Mouse (Mus musculus): ENCODE data around the gene Lims1.

Gene Lims1

GRCm38 (mm10) chr10:58343552-58343951, 20.3 kb downstream of the Lims1 start:
- in situ Hi-C loops (cut with MboI, MseI) = no loop called here

DNA sequence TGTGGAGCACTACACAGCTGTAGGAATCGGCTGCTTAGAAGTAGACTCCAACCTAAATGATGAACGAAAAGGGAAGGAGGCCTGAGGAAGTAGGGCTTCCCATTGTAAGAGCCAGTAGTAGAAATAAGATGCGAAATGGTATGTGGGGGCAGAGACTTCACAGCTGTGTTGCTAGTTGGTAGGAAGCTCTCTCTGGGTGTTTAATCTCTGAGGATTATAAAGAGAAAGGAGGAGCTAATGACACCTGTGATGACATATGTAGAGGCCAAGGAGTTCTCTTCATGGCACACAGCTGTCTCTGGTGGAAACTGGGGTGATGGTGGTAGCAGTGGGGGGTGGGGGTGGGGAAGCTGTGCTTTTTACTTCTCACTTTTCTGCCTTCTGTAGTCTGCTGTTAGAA, 27.3 kb downstream of the Lims1 start:
- in situ Hi-C loops (cut with MboI, MseI) = no loop called here

DNA sequence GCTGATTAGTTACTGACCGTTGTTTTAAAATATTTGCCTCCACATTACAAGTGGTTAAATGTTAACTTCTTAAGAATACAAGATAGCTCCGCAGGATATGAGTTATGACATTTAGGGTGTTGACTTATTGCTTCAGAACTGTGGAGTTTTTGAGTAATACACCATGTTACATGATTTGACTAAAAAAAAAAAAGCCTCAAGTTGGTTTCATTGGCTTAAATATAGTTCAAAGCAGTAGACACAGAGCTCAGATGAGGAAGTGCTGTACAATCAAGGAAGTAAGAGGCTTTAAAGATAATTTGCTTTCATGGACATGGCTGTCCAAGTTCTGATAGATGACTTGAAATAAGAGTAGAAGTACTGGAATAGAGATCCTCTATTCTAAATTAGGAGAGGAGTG, 28.4 kb downstream of the Lims1 start:
- in situ Hi-C loops (cut with MboI, MseI) = no loop called here

- in situ Hi-C loops (cut with MboI, MseI) = no loop called here
These were observed 29.1 kb downstream of the Lims1 start for GRCm38 (mm10) chr10:58352364-58352763.

GRCm38 (mm10) chr10:58354561-58354960, 31.3 kb downstream of the Lims1 start:
- in situ Hi-C loops (cut with MboI, MseI) = no loop called here

GRCm38 (mm10) chr10:58356460-58356859, 33.2 kb downstream of the Lims1 start:
- in situ Hi-C loops (cut with MboI, MseI) = no loop called here

DNA sequence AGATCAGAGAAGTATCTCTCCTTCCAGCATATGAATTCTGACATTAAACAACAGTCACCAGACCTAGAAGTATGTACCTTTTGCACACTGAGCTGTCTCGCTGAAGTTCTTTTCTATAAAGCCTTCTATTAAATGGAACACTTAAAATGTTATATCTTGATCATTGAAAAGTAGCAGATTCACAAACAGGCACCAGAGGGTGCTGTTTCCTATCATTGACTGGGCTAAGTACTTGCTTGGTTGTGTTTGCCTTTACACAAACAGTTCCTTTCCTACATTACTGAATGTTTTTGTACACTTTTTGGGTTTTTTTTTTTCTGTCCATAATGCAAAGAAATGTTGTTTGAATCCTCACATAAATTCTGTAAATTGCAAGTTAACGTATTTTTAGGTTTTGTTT, 35.9 kb downstream of the Lims1 start:
- in situ Hi-C loops (cut with MboI, MseI) = no loop called here

DNA sequence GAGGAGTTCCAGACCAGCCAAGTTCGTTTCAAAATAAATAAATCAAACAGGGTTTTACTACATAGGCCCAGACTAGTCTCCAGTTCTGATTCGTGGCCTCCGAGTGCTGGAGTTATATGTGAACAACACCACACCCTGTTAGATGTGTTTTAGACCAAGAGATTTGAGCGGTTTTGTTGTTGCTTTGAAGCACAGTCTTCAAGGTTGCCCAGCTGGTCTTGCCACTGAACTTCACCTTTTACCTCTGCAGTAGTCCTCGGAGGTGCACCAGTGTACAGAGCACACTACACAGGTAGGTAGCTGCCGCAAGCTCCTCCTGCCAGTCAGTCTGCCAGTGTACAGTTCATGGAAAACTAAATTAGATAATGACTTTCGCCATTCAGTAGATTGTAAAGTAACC, 36.7 kb downstream of the Lims1 start:
- in situ Hi-C loops (cut with MboI, MseI) = no loop called here

- in situ Hi-C loops (cut with MboI, MseI) = no loop called here
These were observed 39.5 kb downstream of the Lims1 start for GRCm38 (mm10) chr10:58362745-58363144.

GRCm38 (mm10) chr10:58364770-58365515, 41.7 kb downstream of the Lims1 start:
- in situ Hi-C loops (cut with MboI, MseI) = no loop called here

DNA sequence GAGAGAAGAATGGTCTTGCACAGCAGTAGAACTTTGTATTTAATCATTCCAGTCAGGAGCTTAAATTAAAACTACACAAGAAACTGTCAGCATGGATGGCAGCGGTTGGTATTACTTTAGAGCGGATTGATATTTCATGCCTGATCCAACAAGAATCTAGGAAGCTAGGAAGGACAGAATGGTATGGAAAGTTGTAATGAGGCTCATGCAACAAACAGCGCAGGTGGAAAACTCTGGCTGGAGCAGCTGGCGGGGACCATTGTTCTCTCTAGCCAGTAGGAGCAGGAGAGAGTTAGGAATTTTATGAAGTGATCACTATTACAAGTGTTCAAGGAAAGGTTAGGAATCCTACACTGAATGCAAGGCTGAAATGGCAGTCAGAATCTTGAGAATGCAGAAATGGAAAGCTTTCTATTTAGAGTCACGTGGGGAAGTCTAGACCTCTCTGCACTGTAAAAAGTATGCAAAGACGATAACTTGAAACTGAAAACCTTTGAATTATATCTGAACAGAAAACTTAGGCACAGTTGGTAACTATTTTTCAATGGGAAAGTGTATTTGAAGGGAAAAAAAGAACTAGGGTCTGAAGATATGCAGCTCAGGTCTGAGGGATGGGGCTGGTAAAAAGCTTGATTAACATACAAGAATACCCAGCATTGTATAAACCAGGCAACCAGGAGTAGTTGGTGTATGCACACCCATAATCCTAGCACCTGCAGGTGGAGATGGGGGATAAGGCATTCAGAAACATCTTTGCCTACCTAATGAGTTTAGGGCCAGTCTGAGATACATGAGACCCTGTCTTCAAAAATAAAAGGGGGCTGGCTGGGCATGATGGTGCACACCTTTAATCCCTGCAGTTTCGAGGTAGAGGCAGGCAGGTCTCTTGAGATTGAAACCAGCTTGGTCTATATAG, 45.8 kb downstream of the Lims1 start:
- in situ Hi-C loops (cut with MboI, MseI) = no loop called here

DNA sequence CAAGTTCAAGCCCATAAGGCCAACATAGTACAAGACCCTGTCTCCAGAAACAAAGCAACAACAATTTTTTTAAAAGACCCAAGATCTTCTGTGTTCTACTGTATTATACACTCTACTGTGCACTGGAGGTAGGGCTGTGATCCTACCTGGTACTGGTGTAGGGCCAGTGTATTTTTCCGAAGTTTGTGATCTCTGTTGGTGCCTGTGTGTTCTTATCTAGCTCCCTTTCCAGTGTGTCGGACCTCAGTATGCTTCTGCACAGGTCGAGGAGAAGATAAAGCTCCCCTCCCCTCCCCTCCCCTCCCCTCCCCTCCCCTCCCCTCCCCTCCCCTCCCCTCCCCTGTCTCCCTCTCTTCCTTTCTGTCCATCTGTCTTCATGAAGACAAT, 46.4 kb downstream of the Lims1 start:
- in situ Hi-C loops (cut with MboI, MseI) = no loop called here

DNA sequence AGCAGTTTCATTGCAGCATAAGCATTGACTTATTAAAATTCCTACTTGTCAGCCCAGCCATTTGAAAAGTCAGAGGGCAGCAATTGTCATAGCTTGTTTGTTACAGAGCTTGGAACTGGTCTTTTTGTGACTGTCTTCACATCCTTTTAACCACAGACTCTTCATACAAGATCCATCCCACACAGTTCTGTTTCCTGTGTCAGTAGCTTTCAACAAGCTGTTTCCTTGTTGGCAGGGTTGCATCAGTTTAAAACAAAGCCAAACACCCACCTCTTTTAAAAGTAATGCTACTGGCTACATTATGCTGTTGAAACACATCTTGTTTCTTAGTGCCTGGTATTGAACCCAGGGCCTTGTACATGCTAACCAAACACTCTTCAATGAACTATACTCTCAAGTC, 46.9 kb downstream of the Lims1 start:
- in situ Hi-C loops (cut with MboI, MseI) = no loop called here

DNA sequence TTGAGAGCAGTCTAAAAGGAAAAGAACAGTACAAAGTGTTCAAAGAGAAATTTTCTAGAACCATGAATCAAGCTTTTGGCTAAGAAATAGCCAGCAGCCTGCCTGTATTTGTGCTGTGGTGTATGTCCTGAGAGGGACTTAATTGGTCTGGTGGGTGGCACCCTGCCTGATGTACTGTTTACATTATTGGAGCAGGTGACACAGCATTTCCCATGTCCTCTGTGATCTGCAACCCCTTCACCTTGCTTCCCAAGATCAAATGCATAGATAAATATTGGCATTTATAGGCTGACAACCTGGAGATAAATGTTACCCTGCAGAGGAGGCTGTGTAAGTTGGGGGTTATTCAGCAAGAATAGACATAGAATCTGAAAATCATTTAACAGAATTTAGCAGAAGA, 47.3 kb downstream of the Lims1 start:
- in situ Hi-C loops (cut with MboI, MseI) = no loop called here

- in situ Hi-C loops (cut with MboI, MseI) = no loop called here
These were observed 48.1 kb downstream of the Lims1 start for GRCm38 (mm10) chr10:58371279-58371842.

GRCm38 (mm10) chr10:58372430-58373030, 49.3 kb downstream of the Lims1 start:
- in situ Hi-C loops (cut with MboI, MseI) = no loop called here

DNA sequence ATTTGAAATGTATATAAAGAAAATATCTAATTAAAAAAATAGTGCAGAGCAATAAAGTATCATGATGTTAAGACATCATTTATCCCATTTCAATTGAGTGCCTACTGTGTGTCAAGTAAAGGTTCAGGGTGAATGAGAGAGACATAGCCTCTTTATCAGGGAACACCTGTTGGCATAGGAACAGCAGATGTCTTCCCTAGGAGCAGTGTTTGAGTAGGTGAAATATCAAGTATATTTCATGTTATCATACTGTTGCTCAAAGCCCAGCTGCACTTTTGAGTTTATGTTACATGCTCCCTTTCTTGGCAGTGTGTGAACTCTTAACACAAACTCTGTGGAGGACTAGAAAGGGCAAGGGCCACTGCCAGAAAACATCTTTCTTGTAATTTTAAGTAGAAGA, 50.6 kb downstream of the Lims1 start:
- in situ Hi-C loops (cut with MboI, MseI) = no loop called here

GRCm38 (mm10) chr10:58377592-58378197, 54.4 kb downstream of the Lims1 start:
- in situ Hi-C loops (cut with MboI, MseI) = no loop called here

DNA sequence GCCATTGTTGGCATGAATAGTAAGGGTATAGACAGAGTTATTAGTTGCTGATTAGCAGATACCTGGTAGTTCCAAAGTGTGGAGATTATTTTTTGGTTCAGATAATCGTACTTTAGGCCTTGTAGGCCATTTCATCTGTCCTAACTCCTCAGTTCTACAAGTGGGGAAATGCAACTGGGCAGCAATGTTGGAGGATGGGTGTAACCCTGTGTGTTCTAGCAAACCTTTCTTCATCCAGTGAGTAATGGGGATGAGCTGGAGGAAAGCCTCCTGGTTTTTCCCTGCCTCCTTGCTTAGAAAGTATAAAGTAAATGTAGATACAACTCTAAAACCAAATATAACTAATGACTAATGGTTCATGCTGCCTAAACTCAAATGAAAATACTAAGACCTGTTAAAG, 55.1 kb downstream of the Lims1 start:
- in situ Hi-C loops (cut with MboI, MseI) = no loop called here

- in situ Hi-C loops (cut with MboI, MseI) = no loop called here
These were observed 56.4 kb downstream of the Lims1 start for GRCm38 (mm10) chr10:58379699-58380098.

DNA sequence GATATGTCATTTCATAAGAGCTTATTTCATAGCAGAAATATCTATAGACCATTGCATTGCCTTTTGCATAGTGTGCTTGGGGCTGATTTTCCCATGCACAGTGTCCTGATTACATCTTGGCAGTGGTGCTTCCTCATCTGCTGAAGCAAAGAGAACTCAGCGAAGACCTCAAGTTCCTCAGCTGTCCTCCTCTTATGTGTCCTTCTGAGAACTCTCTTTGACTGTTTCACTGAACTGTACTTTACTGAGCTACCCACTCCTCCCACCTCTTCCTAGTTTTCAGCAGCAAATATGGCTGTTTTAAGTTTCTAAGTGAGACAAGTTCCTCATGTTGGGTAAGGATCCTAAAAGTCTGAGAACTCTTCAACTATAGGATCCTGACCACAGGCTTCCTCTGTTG, 58.6 kb downstream of the Lims1 start:
- in situ Hi-C loops (cut with MboI, MseI) = no loop called here

GRCm38 (mm10) chr10:58382621-58383101, 59.4 kb downstream of the Lims1 start:
- in situ Hi-C loops (cut with MboI, MseI) = no loop called here

All from T-helper 1 cell (primary cell).